Mouse (Mus musculus) A20 (cell line): ENCODE measurements around the gene Ranbp3l.
"Not testable (repeated sequence)": the region's sequence is repeated elsewhere in the genome, so short reads cannot be mapped to it uniquely, and the experiment has no call there.

Source experiments
- DNase-seq: peaks from one replicate; pipeline ENCODE4 v3.0.0-alpha.2; 2011; ENCODE audit warnings: low read depth, low spot score

Gene Ranbp3l

DNA sequence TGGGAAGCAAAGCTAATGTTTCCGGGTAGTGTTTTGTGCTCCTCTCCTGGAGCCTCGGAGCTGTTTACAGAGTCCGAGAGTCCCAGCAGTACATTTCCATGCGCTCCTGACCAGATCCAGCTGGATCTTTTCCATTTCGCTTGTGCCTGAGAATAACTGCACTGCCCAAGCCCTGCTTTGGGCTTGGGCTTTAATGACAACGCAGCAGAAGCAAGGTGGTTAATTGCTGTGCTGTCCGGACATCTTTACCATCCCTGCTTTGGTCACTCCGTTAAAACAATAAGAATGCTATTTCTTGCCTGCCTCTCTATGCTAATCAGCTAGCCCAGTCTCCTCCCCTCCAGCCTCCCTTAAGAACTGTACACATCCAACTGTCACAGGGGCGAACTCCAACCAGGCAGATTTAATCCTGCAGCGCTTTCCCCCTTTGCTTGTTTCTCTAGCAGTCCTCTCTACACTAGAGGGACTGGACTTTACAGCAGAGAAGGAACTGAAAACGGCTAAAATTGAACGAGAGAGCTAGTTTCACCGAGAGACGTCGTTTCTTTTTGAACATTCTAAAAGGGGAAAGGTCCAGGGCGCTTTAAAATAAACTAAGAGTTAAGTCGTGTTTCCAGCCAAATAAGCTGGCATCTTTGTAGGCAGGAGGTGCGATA lies at the start of gene Ranbp3l:
Gene Ranbp3l (plus strand): TSS at position 377 of the 656 bp plus-strand sequence.
- peak; percentile 56 for DNase-seq

DNA sequence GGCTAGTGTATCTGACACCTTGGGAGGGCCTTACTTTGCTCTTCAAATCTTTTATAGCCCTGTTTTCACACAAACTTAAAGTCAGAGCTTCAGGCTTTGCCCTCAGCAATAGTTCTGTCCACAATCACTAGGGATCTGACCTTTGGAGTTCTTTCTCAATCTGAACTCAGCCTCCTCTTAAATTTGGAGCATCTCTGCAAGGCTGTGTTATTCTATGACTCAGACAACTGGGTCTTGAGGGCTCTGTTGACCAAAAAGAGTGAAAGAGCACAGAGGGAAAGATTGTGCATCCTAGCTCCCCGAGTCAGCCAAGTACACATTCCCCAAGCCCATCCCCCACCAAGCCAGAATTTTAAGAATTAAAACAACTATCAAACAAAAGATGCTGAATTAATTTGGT lies 37.7 kb upstream of the Ranbp3l start:
- no peak for DNase-seq

DNA sequence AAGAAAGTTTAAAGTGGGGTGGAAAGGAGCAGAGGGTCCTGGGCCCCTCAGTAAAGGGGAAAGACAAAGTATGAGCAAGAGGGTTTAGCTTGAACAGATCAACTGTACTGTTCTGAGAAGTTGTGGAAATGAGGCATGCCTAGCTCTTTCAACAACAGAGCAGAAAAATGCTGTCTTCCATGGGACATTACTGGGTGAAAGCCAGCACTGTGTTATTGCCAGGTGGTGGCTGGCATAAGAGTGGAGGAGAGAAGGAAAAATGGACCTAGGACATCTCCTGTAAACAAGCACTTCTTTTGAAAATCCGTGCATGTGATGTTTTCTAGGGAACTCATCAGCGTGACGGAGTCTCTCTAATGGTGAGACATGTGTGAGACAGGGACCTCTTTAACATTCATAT lies 30.8 kb upstream of the Ranbp3l start:
- DNase-seq: no peak

DNA sequence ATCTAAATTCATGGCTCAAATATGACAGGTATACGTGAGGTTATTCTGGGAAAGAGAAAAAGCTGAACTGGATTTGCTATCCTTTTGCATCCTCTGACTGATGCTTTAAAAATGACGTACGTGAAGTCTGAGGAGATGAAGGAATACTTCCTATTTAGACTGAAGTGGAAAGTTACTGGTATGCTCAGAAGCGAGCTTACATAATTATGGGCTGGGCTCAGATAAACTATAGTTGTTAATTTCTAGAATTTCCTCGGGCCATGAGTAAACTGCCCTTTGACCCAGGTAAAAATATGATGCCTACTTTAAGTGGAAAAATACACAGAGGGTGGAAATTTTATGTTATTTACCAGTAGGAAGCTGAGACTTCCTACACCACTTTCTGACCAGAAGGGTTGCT lies 26.9 kb upstream of the Ranbp3l start:
- no peak for DNase-seq

DNA sequence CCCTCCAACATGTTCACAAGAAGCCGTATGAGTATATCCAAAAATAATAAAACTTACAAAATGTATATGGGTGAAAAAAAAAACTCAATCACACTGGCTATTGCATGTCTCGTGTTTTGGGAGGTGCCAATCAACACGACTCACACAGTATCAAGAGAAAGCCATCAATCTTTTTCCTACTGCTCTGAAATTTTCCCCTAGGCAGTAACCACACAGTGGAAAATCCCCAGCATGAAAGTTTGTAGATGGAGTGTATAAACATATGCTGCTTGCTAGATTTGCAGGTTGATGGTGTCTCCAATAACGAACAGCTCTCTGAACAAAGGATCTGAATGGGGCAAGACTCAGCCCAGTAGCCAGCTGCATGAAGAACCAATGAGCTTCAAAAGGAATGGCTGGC lies 16.9 kb upstream of the Ranbp3l start:
- DNase-seq: no peak

DNA sequence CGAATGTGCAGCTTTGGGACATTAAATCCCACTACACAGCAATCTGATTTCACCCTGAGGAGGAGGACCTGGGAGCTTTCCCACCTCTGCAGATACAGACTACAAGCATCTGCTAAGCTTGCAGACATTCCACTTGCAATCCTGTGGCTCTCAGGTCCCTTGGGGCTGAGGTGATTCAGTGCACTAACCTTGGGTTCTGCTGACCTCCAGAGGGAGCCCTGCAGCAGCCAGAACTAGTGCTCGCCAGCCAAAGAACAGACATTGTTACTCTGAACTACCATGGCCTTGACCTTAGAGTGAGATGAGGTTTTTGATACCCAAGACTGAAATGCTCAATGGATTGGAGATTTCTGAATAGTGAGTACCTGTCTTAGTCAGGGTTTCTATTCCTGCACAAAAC lies 4.4 kb upstream of the Ranbp3l start:
- peak; percentile 29 for DNase-seq

DNA sequence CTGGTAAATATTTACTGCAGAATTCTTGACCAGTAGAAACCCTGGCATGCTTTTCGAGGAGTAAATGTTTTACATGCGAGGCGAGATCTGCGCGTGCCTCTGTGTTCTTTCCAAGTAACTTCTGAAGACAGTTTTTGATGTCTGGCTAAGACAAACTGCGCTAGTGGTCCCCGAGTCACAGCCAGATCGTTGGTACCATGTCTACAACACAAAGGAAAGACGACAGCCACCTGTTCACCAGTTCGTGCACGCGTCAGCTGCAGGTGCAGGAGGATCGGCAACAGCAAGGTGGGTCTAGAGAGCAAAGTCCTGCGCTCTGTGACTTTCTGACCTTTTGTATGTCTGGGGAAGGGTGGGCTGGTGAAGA lies 463 bp downstream of the Ranbp3l start:
- DNase-seq: peak; percentile 44

DNA sequence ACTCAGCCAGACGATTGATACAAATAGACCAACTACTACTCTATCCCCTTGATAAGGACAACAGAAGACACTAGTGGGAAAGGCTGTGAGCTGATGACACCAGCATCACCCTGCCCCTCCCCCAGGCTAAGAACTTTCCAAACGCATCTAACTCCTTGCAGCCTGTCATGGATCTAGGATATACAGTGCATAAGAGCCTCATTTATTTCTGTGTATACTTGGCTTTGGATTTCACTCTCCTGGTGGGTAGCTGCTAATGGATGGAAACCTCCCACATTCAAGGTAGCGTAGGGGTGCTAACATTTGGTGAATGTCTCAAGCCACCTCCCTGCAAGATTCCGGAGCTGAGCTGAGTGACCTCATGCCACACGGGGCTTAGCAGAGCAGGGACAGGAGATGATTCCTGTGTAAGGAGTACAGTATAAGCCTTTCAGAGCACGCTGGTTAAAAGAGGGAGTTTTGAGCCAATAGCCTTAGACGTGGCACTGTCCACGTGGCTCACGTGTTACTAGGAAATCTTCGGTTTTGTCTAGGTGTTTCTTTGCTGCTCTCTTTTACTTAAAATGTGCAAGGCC lies 1.4 kb downstream of the Ranbp3l start:
- DNase-seq: no peak

DNA sequence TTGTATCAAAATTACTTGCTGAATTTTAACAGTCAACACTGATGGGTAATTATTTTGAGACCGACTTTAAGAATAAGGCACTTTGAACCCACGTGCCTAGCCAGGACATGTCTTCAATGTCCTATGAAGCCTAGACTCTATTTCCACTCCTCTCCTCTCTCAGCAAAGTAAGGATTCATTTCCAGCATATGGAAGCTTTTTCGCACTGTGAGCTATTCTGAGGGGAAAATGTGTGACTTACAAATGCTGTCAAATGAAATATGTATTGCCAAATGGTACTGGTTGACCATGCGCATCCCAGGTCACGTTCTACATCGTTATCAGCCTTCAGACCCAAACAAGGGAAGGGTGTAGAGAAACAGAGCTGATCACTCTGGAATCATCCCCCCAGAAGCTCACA lies 23.5 kb downstream of the Ranbp3l start:
- DNase-seq: no peak

DNA sequence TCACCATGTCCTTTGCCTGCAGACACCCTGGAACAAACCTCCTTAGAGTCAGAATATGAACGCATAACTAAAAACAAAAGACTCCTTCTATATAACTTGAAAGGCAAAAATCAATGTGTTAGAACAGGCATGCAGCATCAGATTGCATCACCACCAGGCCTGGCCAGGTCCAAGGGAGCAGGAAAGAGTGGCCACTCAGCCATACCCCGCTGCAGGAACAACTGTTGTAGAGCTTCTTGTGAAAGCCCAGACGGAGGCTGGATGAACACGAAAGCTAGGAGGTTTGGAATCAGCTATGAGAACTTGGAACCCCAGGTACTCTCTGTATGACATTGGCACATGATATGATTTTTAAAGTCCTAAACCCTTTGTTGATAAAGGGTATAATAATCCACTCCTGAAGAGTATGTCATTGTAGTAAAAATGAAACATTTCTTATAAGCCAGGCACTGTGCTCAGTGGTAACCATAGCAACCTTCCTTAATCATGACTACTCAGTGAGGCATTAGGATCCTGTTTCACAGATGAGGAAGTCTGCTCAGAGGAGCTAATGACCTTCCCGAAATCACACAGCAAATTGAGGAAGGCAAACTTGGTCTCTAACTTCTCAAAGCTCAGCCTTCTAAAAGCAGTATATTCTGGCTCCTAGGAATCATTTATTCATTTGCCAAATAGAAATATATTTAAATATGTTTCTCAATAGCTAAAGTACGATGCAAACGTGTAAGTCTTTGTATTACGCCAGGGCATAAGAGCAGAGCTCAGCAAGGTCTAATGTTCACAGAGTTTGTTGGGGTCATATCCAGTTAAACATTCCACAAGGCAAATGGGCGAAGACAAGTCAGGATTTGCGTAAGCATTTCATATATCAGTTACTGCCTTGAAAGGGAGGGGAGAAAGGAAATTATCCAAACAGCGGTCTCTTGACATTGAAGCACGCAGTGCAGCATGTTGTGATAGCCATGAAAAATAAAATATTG lies 24.4 kb downstream of the Ranbp3l start:
- no peak for DNase-seq

DNA sequence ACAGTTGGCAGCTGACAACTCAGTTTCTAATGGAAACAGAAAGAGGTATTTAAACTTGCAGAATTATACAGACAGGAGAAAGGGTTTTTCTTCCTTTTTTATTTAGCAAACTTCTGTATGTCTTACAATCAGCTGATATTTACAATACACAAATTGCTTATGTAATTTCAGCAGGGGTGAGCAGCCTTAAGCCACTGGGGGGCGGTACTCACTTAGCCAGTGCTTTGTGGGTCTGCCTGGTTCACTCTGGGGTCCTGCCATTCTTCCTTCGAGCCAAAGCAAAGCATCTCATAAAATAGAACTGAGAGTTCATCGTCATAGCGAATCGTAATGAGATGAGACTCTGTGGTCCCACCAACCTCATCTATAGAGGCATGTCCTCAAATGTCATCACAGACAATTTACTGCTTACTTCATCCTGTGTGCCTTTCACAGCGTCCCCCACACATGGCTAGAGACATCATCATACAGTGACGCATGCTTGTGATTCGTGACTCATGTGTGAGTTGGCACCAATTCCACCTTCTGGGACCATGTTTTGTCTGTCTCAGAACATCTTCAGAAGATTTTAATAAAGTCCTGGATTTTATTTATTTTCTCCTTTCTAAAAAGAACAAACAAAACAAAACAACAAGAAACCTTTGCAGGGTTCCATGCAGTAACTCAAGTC lies 27.0 kb downstream of the Ranbp3l start:
- DNase-seq: peak; percentile 12

DNA sequence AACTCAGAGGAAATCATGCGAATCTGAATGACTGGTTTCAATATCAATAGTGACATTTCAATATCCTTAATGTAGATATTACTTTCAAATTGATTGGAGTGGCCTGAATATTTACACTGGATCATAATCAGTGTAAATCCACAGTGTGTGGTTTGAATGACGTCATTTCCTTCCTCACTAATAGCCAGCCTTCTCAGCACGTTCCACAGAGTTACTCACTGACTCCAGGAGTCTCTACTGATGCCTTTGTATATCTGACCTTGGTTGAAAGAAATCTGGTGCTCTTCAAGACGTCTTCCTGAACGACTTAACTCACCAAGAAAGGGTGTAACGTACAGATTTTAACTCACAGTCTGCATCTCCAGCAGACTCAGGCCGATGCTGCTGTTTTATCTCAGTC lies 27.7 kb downstream of the Ranbp3l start:
- DNase-seq: no peak

DNA sequence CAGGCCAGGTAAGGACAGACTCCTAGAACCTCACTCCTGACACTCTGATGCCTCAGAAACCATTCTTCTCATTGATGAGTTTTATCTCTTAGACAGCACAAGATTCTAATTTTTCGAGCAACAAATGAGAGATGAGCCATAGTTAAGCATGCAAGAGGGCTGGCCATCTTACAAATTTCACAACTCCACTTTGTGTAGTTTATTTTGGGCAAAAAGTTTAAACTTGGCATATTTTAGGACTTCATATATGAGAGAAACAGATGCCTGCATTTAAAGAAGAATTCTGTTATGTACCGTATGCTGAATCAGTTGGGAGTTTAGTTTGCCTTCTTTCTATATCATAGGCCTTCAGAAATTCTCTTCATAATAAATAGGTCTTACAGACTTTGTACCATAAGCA lies 35.0 kb downstream of the Ranbp3l start:
- DNase-seq: no peak

DNA sequence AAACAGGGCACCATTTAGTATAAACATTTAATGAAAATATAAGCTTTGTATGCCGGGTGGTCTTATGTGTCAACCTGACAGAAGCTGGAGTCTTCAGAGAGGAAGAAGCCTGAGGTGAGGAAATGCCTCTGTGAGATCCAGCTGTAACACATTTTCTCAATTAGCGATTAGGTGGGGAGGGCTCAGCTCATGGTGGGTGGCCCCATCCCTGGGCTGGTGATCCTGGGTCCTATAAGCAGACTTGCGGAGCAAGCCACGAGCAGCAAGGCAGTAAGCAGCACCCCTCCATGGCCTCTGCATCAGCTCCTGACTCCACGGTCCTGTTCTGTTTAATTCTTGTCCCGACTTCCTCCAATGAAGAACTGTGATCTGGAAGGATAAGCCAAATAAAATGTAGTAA lies 41.4 kb downstream of the Ranbp3l start:
- DNase-seq: no peak

DNA sequence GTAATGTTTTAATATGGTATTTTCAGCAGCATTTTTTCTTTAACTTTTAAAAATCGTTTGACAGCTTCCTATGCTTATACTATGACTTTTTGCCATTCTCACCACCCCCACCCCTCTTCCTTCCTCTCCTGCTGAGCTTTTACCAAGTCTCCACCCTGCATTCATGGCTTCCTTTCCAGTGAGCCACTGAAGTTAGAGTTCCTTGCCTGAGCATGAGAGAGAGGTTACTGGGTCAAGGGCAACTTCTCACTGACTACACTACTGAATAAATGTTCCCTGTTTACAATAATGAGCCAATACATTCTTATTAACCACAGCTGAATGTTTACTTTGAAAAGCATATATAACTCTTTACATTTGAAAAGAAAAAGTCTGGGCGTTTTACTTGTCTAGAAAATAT lies 46.8 kb downstream of the Ranbp3l start:
- DNase-seq: no peak

DNA sequence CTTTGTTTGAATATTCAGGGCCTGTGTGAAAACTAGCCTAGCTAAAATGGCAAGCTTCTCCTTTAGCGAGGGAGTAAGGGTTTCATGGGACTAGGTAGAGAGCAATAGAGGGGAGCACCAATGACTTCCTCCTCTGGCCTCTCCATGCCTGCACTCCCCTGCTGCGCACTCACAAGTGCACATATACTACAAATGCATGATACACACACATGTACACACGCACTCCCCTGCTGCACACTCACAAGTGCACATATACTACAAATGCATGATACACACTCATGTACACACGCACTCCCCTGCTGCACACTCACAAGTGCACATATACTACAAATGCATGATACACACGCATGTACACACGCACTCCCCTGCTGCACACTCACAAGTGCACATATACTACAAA lies 47.7 kb downstream of the Ranbp3l start:
- DNase-seq: not testable (repeated sequence)

DNA sequence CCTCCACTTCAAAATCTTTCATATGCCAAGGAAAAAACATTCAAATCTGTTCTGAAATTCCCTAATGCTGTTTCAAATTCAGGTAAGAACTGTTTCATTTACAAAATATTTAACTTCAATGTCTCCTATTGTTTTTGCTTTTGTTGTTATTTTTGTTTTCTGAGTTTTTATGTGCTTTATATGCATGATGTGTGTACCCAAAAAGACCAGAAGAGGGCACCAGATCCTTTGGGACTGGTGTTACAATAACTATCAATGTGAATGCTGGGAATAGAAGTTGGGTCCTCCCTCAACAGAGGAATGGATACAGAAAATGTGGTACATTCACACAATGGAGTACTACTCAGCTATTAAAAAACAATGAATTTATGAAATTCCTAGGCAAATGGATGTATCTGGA lies 88.0 kb downstream of the Ranbp3l start:
- DNase-seq: peak; percentile 36

DNA sequence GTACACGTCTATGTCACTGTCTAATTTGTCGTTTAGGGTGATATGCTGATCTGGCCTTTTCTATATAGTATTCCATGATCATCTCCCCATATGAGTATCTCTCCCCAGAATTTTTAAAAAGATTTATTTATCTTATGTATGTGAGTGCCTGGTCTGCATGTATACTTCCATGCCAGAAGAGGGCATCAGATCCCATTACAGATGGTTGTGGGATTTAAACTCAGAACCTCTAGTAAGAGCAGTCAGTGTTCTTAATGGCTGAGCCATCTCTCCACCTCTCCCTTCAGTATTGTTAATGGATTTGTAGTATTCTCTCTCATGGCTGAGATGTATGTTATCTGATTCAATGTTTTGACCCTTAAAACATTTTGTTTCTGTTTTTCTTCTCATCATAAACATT lies 92.1 kb downstream of the Ranbp3l start:
- DNase-seq: peak; percentile 17

DNA sequence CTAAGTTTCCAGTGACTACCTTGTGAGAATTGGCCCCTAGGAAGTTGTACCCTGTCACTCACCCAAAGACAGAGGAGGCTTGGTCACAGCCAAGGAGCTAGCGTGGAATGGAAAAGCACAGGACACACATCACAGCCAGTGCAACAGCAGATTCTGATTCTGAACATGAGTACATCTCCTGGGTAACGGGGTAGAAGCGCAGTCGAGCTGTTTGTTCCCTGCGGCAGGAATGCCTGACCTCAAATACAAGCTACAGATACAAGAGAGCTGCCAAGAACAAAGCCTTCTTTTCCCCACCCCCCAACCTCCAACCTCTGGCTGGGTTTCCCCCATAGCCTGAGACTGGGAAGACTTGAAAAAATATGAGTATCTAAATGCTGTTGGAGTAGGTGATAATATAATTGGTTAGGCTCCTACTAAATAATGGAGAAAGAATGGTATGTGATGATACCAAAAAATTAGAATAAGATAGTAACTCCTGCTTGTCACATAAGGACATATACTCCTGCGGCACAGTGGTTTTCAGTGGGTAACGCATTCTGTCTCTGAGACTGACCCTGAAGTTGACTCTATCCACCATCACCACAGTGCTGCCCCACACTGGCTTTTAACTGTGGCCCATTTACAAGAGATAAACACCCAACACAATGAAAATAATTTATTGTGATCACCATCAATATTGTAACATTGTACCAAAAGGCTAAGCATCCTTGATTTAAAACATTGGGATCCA lies 93.6 kb downstream of the Ranbp3l start:
- no peak for DNase-seq

DNA sequence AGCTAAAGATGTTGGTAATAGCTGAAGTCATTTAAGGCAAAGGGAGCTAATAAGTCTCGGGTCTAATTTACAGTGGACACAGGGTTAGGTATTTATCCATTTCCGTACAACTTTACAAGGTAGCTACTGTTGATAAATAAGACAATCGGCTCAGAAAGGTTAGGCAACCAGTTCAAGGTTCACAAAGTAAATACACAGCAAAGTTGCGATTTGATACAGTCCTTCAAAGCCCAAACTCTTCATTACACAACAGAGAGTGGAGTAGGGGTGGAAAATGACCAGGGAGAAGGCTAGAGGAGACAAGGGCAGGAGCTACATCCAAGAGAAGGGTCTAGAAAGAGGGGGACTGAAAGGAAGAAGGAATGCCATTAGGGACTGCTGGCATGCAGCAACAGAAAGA lies 101.1 kb downstream of the Ranbp3l start:
- DNase-seq: no peak

DNA sequence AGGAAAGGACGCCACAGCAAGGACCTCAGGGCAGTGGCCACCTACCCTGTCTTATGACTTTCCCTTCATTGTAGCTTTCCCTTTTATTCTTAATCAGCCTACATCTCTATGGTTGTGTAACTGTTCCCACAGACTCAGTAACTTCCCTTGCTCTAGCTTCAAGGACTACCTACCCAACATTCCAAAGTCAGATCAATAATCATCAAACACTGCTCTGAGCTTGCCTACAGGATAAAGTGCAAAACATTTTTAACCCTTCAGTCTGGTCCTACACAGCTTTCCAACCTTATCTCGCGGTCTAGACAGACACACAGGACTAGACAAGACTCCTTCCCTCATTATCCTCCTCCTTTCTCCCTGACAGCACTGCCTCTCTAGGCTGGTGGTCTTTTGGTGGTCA lies 102.6 kb downstream of the Ranbp3l start:
- DNase-seq: no peak
